Mouse (Mus musculus): Measurements from ENCODE around the gene Hmgcs2.

Hmgcs2 gene

GRCm38 (mm10) chr3:98280933-98281678 lies 871 bp downstream of the Hmgcs2 start:
- DNase-seq (ENCODE audit: low spot score in 2 of 2) = peak; percentile 72 to 77

- no peak for DNase-seq (ENCODE audit: low spot score in 2 of 2)
These were observed 2.2 kb downstream of the Hmgcs2 start for GRCm38 (mm10) chr3:98282422-98282821.

GRCm38 (mm10) chr3:98283205-98283604 lies 3.0 kb downstream of the Hmgcs2 start:
- DNase-seq (ENCODE audit: low spot score in 2 of 2) = no peak

GRCm38 (mm10) chr3:98291044-98291443 lies 10.8 kb downstream of the Hmgcs2 start:
- DNase-seq (ENCODE audit: low spot score in 2 of 2) = no peak

- DNase-seq (ENCODE audit: low spot score in 2 of 2) = no peak
These were observed 15.7 kb downstream of the Hmgcs2 start for GRCm38 (mm10) chr3:98295965-98296364.

GRCm38 (mm10) chr3:98299391-98300100 lies 19.3 kb downstream of the Hmgcs2 start:
- DNase-seq (ENCODE audit: low spot score in 2 of 2) = no peak

- DNase-seq (ENCODE audit: low spot score in 2 of 2) = no peak
These were observed 20.0 kb downstream of the Hmgcs2 start for GRCm38 (mm10) chr3:98300266-98300665.

- no peak for DNase-seq (ENCODE audit: low spot score in 2 of 2)
These were observed 21.5 kb downstream of the Hmgcs2 start for GRCm38 (mm10) chr3:98301761-98302160.

GRCm38 (mm10) chr3:98308606-98309005 lies 28.4 kb downstream of the Hmgcs2 start:
- no peak for DNase-seq (ENCODE audit: low spot score in 2 of 2)

- no peak for DNase-seq (ENCODE audit: low spot score in 2 of 2)
These were observed 30.2 kb downstream of the Hmgcs2 start for GRCm38 (mm10) chr3:98310456-98310855.

GRCm38 (mm10) chr3:98312867-98313266 lies 32.6 kb downstream of the Hmgcs2 start:
- peak; percentile 63 to 76 for DNase-seq (ENCODE audit: low spot score in 2 of 2)

GRCm38 (mm10) chr3:98313294-98314155 lies 33.3 kb downstream of the Hmgcs2 start:
- no peak for DNase-seq (ENCODE audit: low spot score in 2 of 2)

GRCm38 (mm10) chr3:98315181-98315580 lies 34.9 kb downstream of the Hmgcs2 start:
- peak; percentile 51 to 62 for DNase-seq (ENCODE audit: low spot score in 2 of 2)

GRCm38 (mm10) chr3:98317143-98317542 lies 36.9 kb downstream of the Hmgcs2 start:
- peak; percentile 56 to 59 for DNase-seq (ENCODE audit: low spot score in 2 of 2)

- DNase-seq (ENCODE audit: low spot score in 2 of 2) = peak; percentile 60 to 66
These were observed 39.0 kb downstream of the Hmgcs2 start for GRCm38 (mm10) chr3:98319190-98319589.

- no peak for DNase-seq (ENCODE audit: low spot score in 2 of 2)
These were observed 42.0 kb downstream of the Hmgcs2 start for GRCm38 (mm10) chr3:98322209-98322608.

GRCm38 (mm10) chr3:98324235-98324634 lies 44.0 kb downstream of the Hmgcs2 start:
- no peak for DNase-seq (ENCODE audit: low spot score in 2 of 2)

- no peak for DNase-seq (ENCODE audit: low spot score in 2 of 2)
These were observed 53.8 kb downstream of the Hmgcs2 start for GRCm38 (mm10) chr3:98334010-98334409.

GRCm38 (mm10) chr3:98335331-98335730 lies 55.1 kb downstream of the Hmgcs2 start:
- no peak for DNase-seq (ENCODE audit: low spot score in 2 of 2)

GRCm38 (mm10) chr3:98335886-98336285 lies 55.7 kb downstream of the Hmgcs2 start:
- no peak for DNase-seq (ENCODE audit: low spot score in 2 of 2)

GRCm38 (mm10) chr3:98336661-98337654 lies 56.7 kb downstream of the Hmgcs2 start:
- DNase-seq (ENCODE audit: low spot score in 2 of 2) = no peak
